Mouse (Mus musculus) spleen, adult 2 months (tissue): Measurements from ENCODE around the gene Mroh7. TPM values are rescaled to one million over a fixed set of nuclear protein-coding genes. Genes with fewer than 3 reads are reported as not detected.
"Not testable (repeated sequence)": the region's sequence is repeated elsewhere in the genome, so short reads cannot be mapped to it uniquely, and the experiment has no call there.

Source experiments
- DNase-seq, 2 experiments: peaks; one replicate each; pipeline versions ENCODE4 v3.0.0 to v3.0.0-alpha.2; 2012 to 2021; ENCODE audit warnings: low spot score in 2 of 2, low read depth in 1 of 2
- H3K27ac ChIP-seq: fragments of 200-500 bp; 2 replicates; pipeline ENCODE4 v1.5.1; 2012; ENCODE audit warnings: low read length, inconsistent platforms; ENCODE audit not compliant: insufficient read depth
- H3K27me3 ChIP-seq: fragments of 200-500 bp; 2 replicates; pipeline ENCODE4 v1.6.1; 2012; ENCODE audit warnings: mild to moderate bottlenecking, moderate library complexity, low read length, inconsistent platforms; ENCODE audit not compliant: control insufficient read depth, insufficient read depth
- H3K36me3 ChIP-seq: fragments of 200-500 bp; 2 replicates; pipeline ENCODE4 v1.6.1; 2012; ENCODE audit warnings: mild to moderate bottlenecking, low read length, inconsistent platforms; ENCODE audit not compliant: control insufficient read depth, insufficient read depth
- H3K4me1 ChIP-seq: fragments of 200-500 bp; 2 replicates; pipeline ENCODE4 v1.6.1; 2011; ENCODE audit warnings: inconsistent platforms; ENCODE audit not compliant: control insufficient read depth, insufficient read depth, insufficient read length
- H3K4me3 ChIP-seq: fragments of 200-500 bp; 2 replicates; pipeline ENCODE4 v1.5.1; 2011; ENCODE audit warnings: mild to moderate bottlenecking, inconsistent platforms; ENCODE audit not compliant: insufficient read depth, insufficient read length; ENCODE audit errors: extremely low read depth
- CTCF ChIP-seq: fragments of 200-500 bp; IDR thresholded peaks from 2 replicates; pipeline ENCODE4 v1.5.1; 2011; ENCODE audit warnings: mild to moderate bottlenecking, inconsistent platforms; ENCODE audit not compliant: insufficient read depth, insufficient read length, insufficient replicate concordance; ENCODE audit errors: extremely low read depth
- POLR2A ChIP-seq: fragments of 200-500 bp; IDR thresholded peaks from 2 replicates; pipeline ENCODE4 v1.6.1; 2011; ENCODE audit warnings: low read depth, low read length, inconsistent platforms
- WGBS: fragments of 180-500 bp; shearing (Covaris S2); methylation state at CpG from one replicate; pipeline ENCODE4 v1.1.7; 2018; 5-methylcytosine and 5-hydroxymethylcytosine counted together
- polyA plus RNA-seq: library from polyadenylated mRNA; depleted of rRNA; stranded (reverse); fragments of >200 nt; gene quantifications from 2 replicates; pipeline ENCODE4 v1.2.3, GENCODE M21; 2012

The Mroh7 gene
- polyA plus RNA-seq, 1 experiment: 2.1 TPM

DNA sequence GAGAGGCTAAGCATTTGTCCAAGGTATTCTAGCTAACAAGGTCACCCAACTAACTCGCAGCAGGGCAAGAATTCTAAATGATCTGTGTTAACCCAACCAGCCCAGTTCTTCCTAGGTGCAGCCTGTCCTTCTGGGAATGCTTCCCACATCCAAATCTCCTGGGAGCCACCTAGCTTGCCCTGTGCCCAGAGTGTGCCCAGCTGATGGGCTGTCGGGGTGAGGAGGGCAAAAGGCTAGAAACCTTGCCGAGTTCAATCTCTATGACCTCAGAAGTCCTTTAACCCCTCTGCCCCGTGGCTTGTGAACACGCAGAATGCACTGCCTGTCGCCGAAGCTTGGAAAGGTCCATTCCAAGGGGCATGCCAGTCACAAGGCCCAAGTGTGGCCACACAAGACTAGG is 33.4 kb upstream of the Mroh7 start:
- Histone ChIP-seq H3K27ac (no peak overlapping the region), H3K4me3 (no peak overlapping the region), H3K27me3 (no peaks in the 10 kb centered on the region), H3K36me3 (no peaks in the 10 kb centered on the region), H3K4me1 (no peaks in the 10 kb centered on the region)
- no peak for TF ChIP-seq POLR2A
- TF ChIP-seq CTCF: no peak
- 95% methylated on average over 7 of the region's 7 CpGs for WGBS
- no peak for DNase-seq

DNA sequence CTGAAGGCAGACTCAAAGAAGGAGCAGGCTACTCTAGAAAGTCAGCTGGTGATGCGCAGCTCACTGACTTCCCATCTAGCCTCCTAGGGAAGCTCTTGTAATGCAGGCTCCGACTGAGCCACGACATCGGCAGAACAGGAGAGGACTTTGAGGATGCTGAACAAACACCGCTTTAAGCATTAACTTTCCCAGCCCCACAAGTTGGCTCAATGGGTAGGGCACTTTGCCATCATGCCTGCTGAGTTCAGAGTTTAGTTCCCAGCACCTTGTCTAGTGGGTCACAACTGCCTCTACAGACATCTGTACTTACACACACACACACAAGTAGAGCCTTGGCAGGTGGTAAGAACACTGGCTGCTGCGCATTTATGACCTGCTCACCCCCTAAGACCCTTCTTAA is 21.0 kb upstream of the Mroh7 start:
- WGBS: 97% methylated on average over 6 of the region's 6 CpGs
- H3K4me1 ChIP-seq: no peaks in the 10 kb centered on the region
- TF ChIP-seq CTCF (no peak), POLR2A (no peak)
- peaks cover 2% of the 10 kb centered on the region; the same call in 1 of the 2 replicates for H3K36me3 ChIP-seq
- H3K27me3 ChIP-seq: no peaks in the 10 kb centered on the region
- no peak for DNase-seq
- no peak overlapping the region for H3K27ac ChIP-seq
- no peak overlapping the region for H3K4me3 ChIP-seq

GRCm38 (mm10) chr4:106749699-106750098 is 19.0 kb upstream of the Mroh7 start:
- no peaks in the 10 kb centered on the region for H3K27me3 ChIP-seq
- 73% methylated on average over 7 of the region's 7 CpGs for WGBS
- no peak for DNase-seq
- no peak overlapping the region for H3K27ac ChIP-seq
- TF ChIP-seq CTCF (no peak), POLR2A (no peak)
- H3K4me3 ChIP-seq: no peak overlapping the region
- H3K4me1 ChIP-seq: no peaks in the 10 kb centered on the region
- H3K36me3 ChIP-seq: no peaks in the 10 kb centered on the region

DNA sequence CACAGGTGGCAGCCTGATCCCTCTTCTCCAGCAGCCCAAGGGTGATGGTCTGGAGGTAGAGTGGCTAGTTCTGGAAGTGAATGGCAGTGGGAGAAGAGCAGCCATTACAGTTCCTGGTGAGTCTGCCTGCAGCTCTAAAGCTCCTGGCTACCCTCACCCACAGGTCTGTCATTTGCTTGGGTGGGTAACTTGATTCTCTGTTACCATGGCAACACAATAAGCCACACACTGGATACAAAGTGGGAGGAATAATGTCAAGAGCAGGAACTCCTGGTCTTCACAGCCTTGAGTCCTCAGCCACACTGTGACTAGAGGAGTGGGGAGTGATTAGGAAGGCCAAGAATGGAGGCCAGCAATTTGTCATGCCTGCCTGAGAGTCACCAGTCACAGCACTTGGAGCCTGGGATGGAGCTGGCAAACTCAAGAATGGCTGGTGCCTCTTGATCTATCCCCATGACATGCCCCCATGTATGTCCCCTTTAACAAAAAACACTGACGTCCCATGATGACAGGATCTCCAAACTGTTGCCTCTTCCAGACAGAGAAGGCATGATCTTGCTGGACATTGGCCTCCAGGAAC is 16.4 kb upstream of the Mroh7 start:
- H3K27ac ChIP-seq: no peak overlapping the region
- DNase-seq: no peak
- H3K4me3 ChIP-seq: no peak overlapping the region
- TF ChIP-seq POLR2A: no peak
- no peak for TF ChIP-seq CTCF
- H3K27me3 ChIP-seq: no peaks in the 10 kb centered on the region
- H3K36me3 ChIP-seq: no peaks in the 10 kb centered on the region
- no peaks in the 10 kb centered on the region for H3K4me1 ChIP-seq
- WGBS: 100% methylated on average over 1 of the region's 1 CpGs

GRCm38 (mm10) chr4:106745862-106746261 is 15.1 kb upstream of the Mroh7 start:
- WGBS: 84% methylated on average over 7 of the region's 7 CpGs
- H3K4me1 ChIP-seq: no peaks in the 10 kb centered on the region
- no peak for DNase-seq
- TF ChIP-seq CTCF (no peak), POLR2A (no peak)
- no peaks in the 10 kb centered on the region for H3K36me3 ChIP-seq
- H3K4me3 ChIP-seq: no peak overlapping the region
- H3K27me3 ChIP-seq: no peaks in the 10 kb centered on the region
- H3K27ac ChIP-seq: no peak overlapping the region

DNA sequence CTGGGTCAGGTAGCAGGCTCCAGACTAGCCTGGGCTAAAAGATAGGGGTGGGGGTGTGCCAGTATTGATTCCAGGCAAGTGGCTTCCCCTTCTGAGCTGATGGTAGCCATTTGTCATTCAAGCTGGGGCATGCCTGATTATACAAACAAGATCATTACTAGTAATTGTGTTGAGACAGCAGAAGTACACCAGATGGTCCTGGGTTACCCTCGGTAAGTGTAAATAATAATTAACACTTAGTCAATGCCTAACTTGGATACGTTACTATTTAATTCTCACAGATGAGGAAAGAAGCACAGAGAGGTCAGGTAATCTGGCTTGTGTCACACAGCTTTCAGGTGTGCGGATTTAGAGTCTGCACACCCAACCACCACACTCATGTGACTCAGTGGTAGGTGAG is 7.2 kb upstream of the Mroh7 start:
- no peaks in the 10 kb centered on the region for H3K36me3 ChIP-seq
- no peaks in the 10 kb centered on the region for H3K27me3 ChIP-seq
- no peak overlapping the region for H3K27ac ChIP-seq
- 89% methylated on average over 3 of the region's 3 CpGs for WGBS
- no peak for DNase-seq
- no peaks in the 10 kb centered on the region for H3K4me1 ChIP-seq
- no peak overlapping the region for H3K4me3 ChIP-seq
- TF ChIP-seq POLR2A (no peak), CTCF (no peak)

- H3K4me3 ChIP-seq, H3K27me3 ChIP-seq, H3K36me3 ChIP-seq, DNase-seq, H3K4me1 ChIP-seq, H3K27ac ChIP-seq: not testable (repeated sequence)
- WGBS: 97% methylated on average over 1 of the region's 1 CpGs
Observed at GRCm38 (mm10) chr4:106736884-106737283, 6.2 kb upstream of the Mroh7 start.

DNA sequence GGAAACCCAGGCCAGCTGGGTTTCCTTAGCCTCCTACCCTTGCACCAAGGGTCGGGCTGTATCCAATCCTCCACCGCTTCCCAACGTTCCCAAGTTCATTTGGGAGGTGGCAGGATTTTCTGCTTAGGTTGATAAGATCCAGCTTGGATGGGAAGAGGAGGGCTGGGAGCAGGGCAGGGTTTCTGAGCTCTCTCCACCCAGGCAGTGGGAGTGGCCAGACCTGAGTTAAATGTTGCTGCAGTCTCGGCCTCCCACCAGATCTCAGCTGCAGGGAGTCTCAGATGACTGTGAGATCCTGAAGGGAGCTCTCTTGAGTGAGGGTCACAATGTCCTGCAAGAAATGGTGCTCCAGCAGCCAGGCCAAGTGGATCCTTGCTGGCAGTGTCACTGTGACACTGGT is 2.9 kb upstream of the Mroh7 start, which contains the start of gene Fam151a:
TSS of gene Fam151a (plus strand) at position 254 of the 400 bp plus-strand sequence.
- no peak within 1 kb of the TSS for H3K4me3 ChIP-seq
- no peaks in the 10 kb centered on the region for H3K36me3 ChIP-seq
- no peak within 1 kb of the TSS for H3K27ac ChIP-seq
- DNase-seq: no peak
- H3K27me3 ChIP-seq: no peaks in the 10 kb centered on the region
- 77% methylated on average over 4 of the region's 4 CpGs for WGBS
- TF ChIP-seq POLR2A (no peak), CTCF (no peak)
- H3K4me1 ChIP-seq: no peaks in the 10 kb centered on the region
